Mouse (Mus musculus) MEL (cell line): Measurements from ENCODE around the gene Calm4. TPM values are rescaled to one million over a fixed set of nuclear protein-coding genes. Genes with fewer than 3 reads are reported as not detected.

Experiments
- DNase-seq: peaks from one replicate; pipeline ENCODE4 v3.0.0; 2011; ENCODE audit warnings: low read depth, low spot score
- H3K27ac ChIP-seq: 2 replicates; pipeline ENCODE4 v1.5.1; 2012; ENCODE audit warnings: low read depth, mild to moderate bottlenecking, control low read depth, low read length, moderate library complexity; ENCODE audit not compliant: control insufficient read depth
- H3K27me3 ChIP-seq, 2 experiments: fragments of 150-350 bp in 1 of 2; sonication (generic) in 1 of 2; 2 replicates each; pipeline ENCODE4 v1.6.1; 2012; ENCODE audit warnings: low read length in 2 of 2, mild to moderate bottlenecking in 2 of 2, improper control_type of control experiment in 1 of 2, moderate library complexity in 1 of 2; ENCODE audit not compliant: insufficient read depth in 2 of 2, control insufficient read depth in 1 of 2
- H3K36me3 ChIP-seq, 2 experiments: 2 replicates each; pipeline ENCODE4 v1.6.1; 2012 to 2014; ENCODE audit warnings: low read length in 2 of 2, improper control_type of control experiment in 1 of 2, inconsistent platforms in 1 of 2, mild to moderate bottlenecking in 1 of 2; ENCODE audit not compliant: insufficient read depth in 2 of 2, control insufficient read depth in 1 of 2
- H3K4me1 ChIP-seq, 2 experiments: fragments of 150-350 bp in 1 of 2; sonication (generic) in 1 of 2; 2 replicates each; pipeline ENCODE4 v1.6.1; 2012; ENCODE audit warnings: low read length in 2 of 2, improper control_type of control experiment in 1 of 2, mild to moderate bottlenecking in 1 of 2; ENCODE audit not compliant: insufficient read depth in 2 of 2, control insufficient read depth in 1 of 2
- H3K4me3 ChIP-seq, 2 experiments: fragments of 150-350 bp in 1 of 2; sonication (generic) in 1 of 2; 2 replicates each; pipeline ENCODE4 v1.5.1; 2012; ENCODE audit warnings: low read depth in 2 of 2, low read length in 2 of 2, mild to moderate bottlenecking in 2 of 2, moderate library complexity in 2 of 2, control low read depth in 1 of 2, improper control_type of control experiment in 1 of 2; ENCODE audit not compliant: control insufficient read depth in 1 of 2, insufficient read depth in 1 of 2
- H3K79me2 ChIP-seq: 2 replicates; pipeline ENCODE4 v1.6.1; 2012; ENCODE audit warnings: mild to moderate bottlenecking, low read length, moderate library complexity; ENCODE audit not compliant: control insufficient read depth, poor library complexity, insufficient read depth
- H3K9ac ChIP-seq: 2 replicates; pipeline ENCODE4 v1.6.1; 2012; ENCODE audit warnings: low read depth, mild to moderate bottlenecking, control low read depth, low read length, moderate library complexity; ENCODE audit not compliant: control insufficient read depth, poor library complexity, severe bottlenecking
- H3K9me3 ChIP-seq: fragments of 150-350 bp; sonication (generic); replicated peaks from 2 replicates; pipeline ENCODE4 v1.6.1; 2012; ENCODE audit warnings: mild to moderate bottlenecking, low read length, improper control_type of control experiment, moderate library complexity; ENCODE audit not compliant: insufficient read depth
- CHD2 ChIP-seq: IDR thresholded peaks from 2 replicates; pipeline ENCODE4 v1.6.1; 2011; ENCODE audit warnings: low read length, improper control_type of control experiment
- E2F4 ChIP-seq: IDR thresholded peaks from 2 replicates; pipeline ENCODE4 v1.6.1; 2011; ENCODE audit warnings: low read depth, low read length, improper control_type of control experiment, borderline replicate concordance
- ELF1 ChIP-seq: IDR thresholded peaks from 2 replicates; pipeline ENCODE4 v1.6.1; 2014; ENCODE audit warnings: low read depth, mild to moderate bottlenecking, inconsistent platforms, low read length, improper control_type of control experiment, moderate library complexity
- EP300 ChIP-seq, 2 experiments: IDR thresholded peaks; 2 replicates each; pipeline ENCODE4 v1.6.1; 2011; ENCODE audit warnings: improper control_type of control experiment in 2 of 2, low read length in 2 of 2, low read depth in 1 of 2, mild to moderate bottlenecking in 1 of 2
- GATA1 ChIP-seq: IDR thresholded peaks from 2 replicates; pipeline ENCODE4 v1.6.1; 2011; ENCODE audit warnings: low read depth, low read length, improper control_type of control experiment
- HCFC1 ChIP-seq: IDR thresholded peaks from 2 replicates; pipeline ENCODE4 v1.6.1; 2012; ENCODE audit warnings: low read depth, mild to moderate bottlenecking, inconsistent platforms, low read length, improper control_type of control experiment, moderate library complexity
- JUND ChIP-seq: IDR thresholded peaks from 2 replicates; pipeline ENCODE4 v1.6.1; 2011; ENCODE audit warnings: low read depth, mild to moderate bottlenecking, improper control_type of control experiment, low read length
- KAT2A ChIP-seq: conservative IDR thresholded peaks from 2 replicates; pipeline ENCODE4 v1.6.1; 2012; ENCODE audit warnings: low read depth, low read length, improper control_type of control experiment, inconsistent platforms
- MAFK ChIP-seq: IDR thresholded peaks from 2 replicates; pipeline ENCODE4 v1.6.1; 2011; ENCODE audit warnings: low read depth, mild to moderate bottlenecking, low read length, improper control_type of control experiment, borderline replicate concordance
- POLR2A ChIP-seq, 2 experiments: IDR thresholded peaks; 2 replicates each; pipeline ENCODE4 v1.6.1; 2011 to 2012; ENCODE audit warnings: low read length in 2 of 2, mild to moderate bottlenecking in 2 of 2, control low read depth in 1 of 2, improper control_type of control experiment in 1 of 2, low read depth in 1 of 2, moderate library complexity in 1 of 2; ENCODE audit not compliant: control insufficient read depth in 1 of 2, insufficient read depth in 1 of 2, poor library complexity in 1 of 2
- POLR2AphosphoS2 ChIP-seq: IDR thresholded peaks from 2 replicates; pipeline ENCODE4 v1.6.1; 2011; ENCODE audit warnings: low read length, improper control_type of control experiment
- POLR2AphosphoS5 ChIP-seq: IDR thresholded peaks from 2 replicates; pipeline ENCODE4 v1.6.1; 2012; ENCODE audit warnings: low read depth, borderline replicate concordance, mild to moderate bottlenecking, inconsistent platforms, low read length, moderate library complexity, mixed read lengths
- RCOR1 ChIP-seq: IDR thresholded peaks from 2 replicates; pipeline ENCODE4 v1.6.1; 2012; ENCODE audit warnings: low read depth, mild to moderate bottlenecking, inconsistent platforms, low read length, improper control_type of control experiment
- SMC3 ChIP-seq: IDR thresholded peaks from 2 replicates; pipeline ENCODE4 v1.6.1; 2011; ENCODE audit warnings: low read depth, low read length, improper control_type of control experiment
- TCF12 ChIP-seq: IDR thresholded peaks from 2 replicates; pipeline ENCODE4 v1.6.1; 2014; ENCODE audit warnings: low read depth, mild to moderate bottlenecking, inconsistent platforms, low read length, improper control_type of control experiment, moderate library complexity
- UBTF ChIP-seq: IDR thresholded peaks from 2 replicates; pipeline ENCODE4 v1.6.1; 2012; ENCODE audit warnings: low read depth, mild to moderate bottlenecking, inconsistent platforms, low read length, improper control_type of control experiment, moderate library complexity, borderline replicate concordance; ENCODE audit not compliant: insufficient read depth
- ZKSCAN1 ChIP-seq: IDR thresholded peaks from 2 replicates; pipeline ENCODE4 v1.6.1; 2012; ENCODE audit warnings: low read depth, mild to moderate bottlenecking, inconsistent platforms, low read length, improper control_type of control experiment, moderate library complexity
- ZNF384 ChIP-seq: IDR thresholded peaks from 2 replicates; pipeline ENCODE4 v1.6.1; 2012; ENCODE audit warnings: low read depth, mild to moderate bottlenecking, inconsistent platforms, low read length, improper control_type of control experiment
- polyA plus RNA-seq, 2 experiments: library from polyadenylated mRNA; stranded (reverse) in 1 of 2; unstranded in 1 of 2; fragments of >175 nt in 1 of 2; fragments of >200 nt in 1 of 2; gene quantifications; 2 replicates each; pipeline versions ENCODE4 v1.2.1 to v1.2.4; 2012; ENCODE audit warnings: low replicate concordance in 2 of 2, low read depth in 1 of 2; ENCODE audit not compliant: insufficient read length in 2 of 2, insufficient read depth in 1 of 2, missing spikeins in 1 of 2
- total RNA-seq: library from RNA; depleted of rRNA; stranded (reverse); fragments of 300-350 nt; gene quantifications from 2 replicates; pipeline ENCODE4 v1.2.3, GENCODE M21; 2012

Calm4 gene
- total and polyA plus RNA-seq, 3 experiments: not detected

DNA sequence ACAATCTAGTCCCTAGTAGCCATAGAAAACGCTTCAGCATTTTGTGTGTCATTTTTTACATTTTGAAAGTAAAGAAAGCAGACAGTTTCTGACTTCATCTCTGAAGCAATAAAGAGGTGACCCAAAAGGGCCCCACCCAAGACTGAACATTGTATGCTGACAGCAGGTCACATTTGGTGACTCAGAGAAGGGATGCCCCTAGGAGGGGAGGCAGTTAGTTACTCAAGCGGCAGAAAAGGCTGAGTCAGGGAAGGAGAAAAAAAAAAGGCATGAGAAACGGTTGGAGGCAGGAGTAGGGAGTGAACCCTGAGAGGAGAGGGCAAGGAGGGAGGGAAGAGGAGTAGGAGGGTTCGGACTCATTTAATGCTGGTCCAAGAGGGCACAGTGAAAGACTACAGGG, 15.5 kb upstream of the Calm4 start:
- Histone ChIP-seq H3K4me3 (no peak overlapping the region), H3K27ac (no peak overlapping the region), H3K36me3 (peaks cover 0 to 4% of the 10 kb centered on the region in 2 experiments; a peak in 1 of 4 replicates), H3K79me2 (no peaks in the 10 kb centered on the region), H3K9ac (no peak overlapping the region), H3K9me3 (no peaks in the 10 kb centered on the region), H3K4me1 (peaks cover 0 to 2% of the 10 kb centered on the region in 2 experiments; a peak in 2 of 4 replicates), H3K27me3 (no peaks in the 10 kb centered on the region)
- no peak for DNase-seq
- TF ChIP-seq SMC3 (no peak), ELF1 (no peak), KAT2A (no peak), RCOR1 (no peak), UBTF (no peak), POLR2AphosphoS2 (no peak), ZNF384 (no peak), CHD2 (no peak), GATA1 (no peak), EP300 (IDR thresholded peaks at IDR 0.05; ENCODE audit: low read depth in 1 of 2, low read length in 2 of 2) (no peak), MAFK (no peak), E2F4 (no peak), TCF12 (no peak), POLR2AphosphoS5 (no peak)

- H3K4me3 ChIP-seq: no peak overlapping the region
- no peak for DNase-seq
- H3K27ac ChIP-seq: no peak overlapping the region
- no peak overlapping the region for H3K9ac ChIP-seq
- no peak for TF ChIP-seq ZKSCAN1
- TF ChIP-seq HCFC1: no peak
- TF ChIP-seq ELF1: no peak
- TF ChIP-seq KAT2A: no peak
- TF ChIP-seq POLR2A (IDR thresholded peaks at IDR 0.05; ENCODE audit: control insufficient read depth in 1 of 2, insufficient read depth in 1 of 2, low read depth in 1 of 2, low read length in 2 of 2, poor library complexity in 1 of 2): no peak
- no peak for TF ChIP-seq JUND
- H3K9me3 ChIP-seq: no peaks in the 10 kb centered on the region
- no peaks in the 10 kb centered on the region for H3K79me2 ChIP-seq
- H3K36me3 ChIP-seq: peaks cover 0 to 4% of the 10 kb centered on the region in 2 experiments; a peak in 2 of 4 replicates
- H3K4me1 ChIP-seq: peaks cover 0 to 2% of the 10 kb centered on the region in 2 experiments; a peak in 2 of 4 replicates
- H3K27me3 ChIP-seq: no peaks in the 10 kb centered on the region
Measured at GRCm38 (mm10) chr13:3825726-3826125, 11.8 kb upstream of the Calm4 start.
